Mouse (Mus musculus) heart, embryonic 15.5 days (tissue): ENCODE results near the gene Tcf7l1. TPM values are rescaled to one million over a fixed set of nuclear protein-coding genes. Genes with fewer than 3 reads are reported as not detected.

Experiments
- ATAC-seq: fragments of 200-750 bp; cut with Nextera tagmentation; replicated peaks from 2 replicates; pipeline ENCODE4 v1.8.0; 2017; ENCODE audit warnings: low read depth, moderate TSS enrichment; ENCODE audit not compliant: insufficient number of reproducible peaks, insufficient read depth, low FRiP score
- H3K27ac ChIP-seq: fragments of 300-500 bp; sonication (generic); 2 replicates; pipeline ENCODE4 v1.5.1; 2015; ENCODE audit warnings: mild to moderate bottlenecking, inconsistent platforms
- H3K27me3 ChIP-seq: fragments of 300-500 bp; sonication (generic); 2 replicates; pipeline ENCODE4 v1.6.1; 2015; ENCODE audit warnings: inconsistent platforms
- H3K36me3 ChIP-seq: fragments of 300-500 bp; sonication (generic); 2 replicates; pipeline ENCODE4 v1.6.1; 2015; ENCODE audit warnings: mild to moderate bottlenecking, inconsistent platforms
- H3K4me1 ChIP-seq: fragments of 300-500 bp; sonication (generic); replicated peaks from 2 replicates; pipeline ENCODE4 v1.6.1; 2015; ENCODE audit warnings: inconsistent platforms
- H3K4me2 ChIP-seq: fragments of 300-500 bp; sonication (generic); 2 replicates; pipeline ENCODE4 v1.6.1; 2015; ENCODE audit warnings: inconsistent platforms, mild to moderate bottlenecking, moderate library complexity
- H3K4me3 ChIP-seq: fragments of 300-500 bp; sonication (generic); 2 replicates; pipeline ENCODE4 v1.5.1; 2015; ENCODE audit warnings: mild to moderate bottlenecking, inconsistent platforms
- H3K9ac ChIP-seq: fragments of 300-500 bp; sonication (generic); 2 replicates; pipeline ENCODE4 v1.6.1; 2015; ENCODE audit warnings: mild to moderate bottlenecking, inconsistent platforms
- H3K9me3 ChIP-seq: fragments of 300-500 bp; sonication (generic); replicated peaks from 2 replicates; pipeline ENCODE4 v1.6.1; 2016; ENCODE audit warnings: inconsistent platforms
- WGBS: fragments of 180-500 bp; shearing (Covaris S2); methylation state at CpG from one replicate; pipeline ENCODE4 v1.1.7; 2015; ENCODE audit warnings: mixed read lengths; 5-methylcytosine and 5-hydroxymethylcytosine counted together
- polyA plus RNA-seq: library from polyadenylated mRNA; unstranded; fragments of >200 nt; fragmentation: Nextera tagmentation; extraction: Ambion mirVana; gene quantifications from 2 replicates; pipeline ENCODE4 v1.2.1, GENCODE M21; 2015

Tcf7l1 gene
- polyA plus RNA-seq, 1 experiment from 2014 or later = 12.6 TPM

- Histone ChIP-seq H3K9me3 (no peaks in the 10 kb centered on the region), H3K4me1 (peaks cover 6% of the 10 kb centered on the region), H3K9ac (no peak overlapping the region), H3K27me3 (no peaks in the 10 kb centered on the region), H3K36me3 (no peaks in the 10 kb centered on the region), H3K4me2 (no peak overlapping the region), H3K4me3 (no peak overlapping the region), H3K27ac (no peak overlapping the region)
- 59% methylated on average over 5 of the region's 5 CpGs for WGBS
- no peak for ATAC-seq
Measured at GRCm38 (mm10) chr6:72620920-72621319, 168.1 kb downstream of the Tcf7l1 start.

GRCm38 (mm10) chr6:72619734-72620532 is 169.1 kb downstream of the Tcf7l1 start:
- Histone ChIP-seq H3K9me3 (no peaks in the 10 kb centered on the region), H3K27me3 (no peaks in the 10 kb centered on the region), H3K4me3 (no peak overlapping the region), H3K36me3 (no peaks in the 10 kb centered on the region), H3K4me1 (peaks cover 16% of the 10 kb centered on the region), H3K27ac (peak overlapping the region; percentile 35), H3K4me2 (no peak overlapping the region), H3K9ac (no peak overlapping the region)
- WGBS = 35% methylated on average over 12 of the region's 12 CpGs
- ATAC-seq = no peak

GRCm38 (mm10) chr6:72616643-72617288 is 172.3 kb downstream of the Tcf7l1 start, which contains the start of gene Tgoln1:
Tgoln1 (minus strand) TSS chr6:72617000.
- Histone ChIP-seq H3K9ac (peak within 1 kb of the TSS; percentile 80), H3K27me3 (no peaks in the 10 kb centered on the region), H3K4me2 (peak within 1 kb of the TSS; percentile 88), H3K4me3 (peak within 1 kb of the TSS; percentile 87), H3K36me3 (peaks cover 5% of the 10 kb centered on the region), H3K4me1 (peaks cover 24% of the 10 kb centered on the region), H3K27ac (peak within 1 kb of the TSS; percentile 89), H3K9me3 (no peaks in the 10 kb centered on the region)
- ATAC-seq = peak; percentile 97
- WGBS = under 1% methylated on average over 41 of the region's 41 CpGs

GRCm38 (mm10) chr6:72615561-72616375 is 173.3 kb downstream of the Tcf7l1 start:
- peaks cover 24% of the 10 kb centered on the region for H3K4me1 ChIP-seq
- H3K27ac ChIP-seq = no peak overlapping the region; the same call in 1 of the 2 replicates
- H3K9ac ChIP-seq = peak overlapping the region; percentile 80
- no peak for ATAC-seq
- no peaks in the 10 kb centered on the region for H3K9me3 ChIP-seq
- peaks cover 15% of the 10 kb centered on the region for H3K36me3 ChIP-seq
- peak overlapping the region; percentile 87 for H3K4me3 ChIP-seq
- peak overlapping the region; percentile 88 for H3K4me2 ChIP-seq
- WGBS = 20% methylated on average over 25 of the region's 25 CpGs
- H3K27me3 ChIP-seq = no peaks in the 10 kb centered on the region

- peak overlapping the region; percentile 88 for H3K4me2 ChIP-seq
- H3K9me3 ChIP-seq = no peaks in the 10 kb centered on the region
- ATAC-seq = no peak
- peak overlapping the region; percentile 87 for H3K4me3 ChIP-seq
- H3K27ac ChIP-seq = no peak overlapping the region
- 53% methylated on average over 2 of the region's 2 CpGs for WGBS
- H3K9ac ChIP-seq = 0 out of 2 replicates have a peak overlapping the region, but pooled peaks have one; percentile 80
- no peaks in the 10 kb centered on the region for H3K27me3 ChIP-seq
- H3K4me1 ChIP-seq = peaks cover 24% of the 10 kb centered on the region
- H3K36me3 ChIP-seq = peaks cover 19% of the 10 kb centered on the region
Measured at GRCm38 (mm10) chr6:72615151-72615550, 173.9 kb downstream of the Tcf7l1 start.

GRCm38 (mm10) chr6:72610261-72610660 is 178.8 kb downstream of the Tcf7l1 start:
- Histone ChIP-seq H3K4me3 (no peak overlapping the region), H3K9ac (no peak overlapping the region), H3K27ac (no peak overlapping the region), H3K9me3 (no peaks in the 10 kb centered on the region), H3K4me2 (no peak overlapping the region), H3K4me1 (peaks cover 11% of the 10 kb centered on the region), H3K36me3 (peaks cover 57% of the 10 kb centered on the region), H3K27me3 (no peaks in the 10 kb centered on the region)
- 47% methylated on average over 4 of the region's 4 CpGs for WGBS
- ATAC-seq = no peak

- H3K27ac ChIP-seq = no peak overlapping the region
- H3K36me3 ChIP-seq = peaks cover 60% of the 10 kb centered on the region
- no peaks in the 10 kb centered on the region for H3K27me3 ChIP-seq
- no peaks in the 10 kb centered on the region for H3K4me1 ChIP-seq
- no peak overlapping the region for H3K9ac ChIP-seq
- no peak overlapping the region for H3K4me3 ChIP-seq
- no peaks in the 10 kb centered on the region for H3K9me3 ChIP-seq
- WGBS = 89% methylated on average over 4 of the region's 4 CpGs
- H3K4me2 ChIP-seq = no peak overlapping the region
- ATAC-seq = no peak
Measured at GRCm38 (mm10) chr6:72608662-72609184, 180.3 kb downstream of the Tcf7l1 start.

- peaks cover 57% of the 10 kb centered on the region for H3K36me3 ChIP-seq
- no peak overlapping the region for H3K9ac ChIP-seq
- H3K27ac ChIP-seq = no peak overlapping the region
- no peaks in the 10 kb centered on the region for H3K4me1 ChIP-seq
- no peaks in the 10 kb centered on the region for H3K9me3 ChIP-seq
- H3K4me3 ChIP-seq = no peak overlapping the region
- WGBS = 78% methylated on average over 5 of the region's 5 CpGs
- H3K27me3 ChIP-seq = no peaks in the 10 kb centered on the region
- ATAC-seq = no peak
- no peak overlapping the region for H3K4me2 ChIP-seq
Measured at GRCm38 (mm10) chr6:72607676-72608075, 181.4 kb downstream of the Tcf7l1 start.

GRCm38 (mm10) chr6:72607060-72607459 is 182.0 kb downstream of the Tcf7l1 start:
- H3K36me3 ChIP-seq = peaks cover 57% of the 10 kb centered on the region
- no peak overlapping the region for H3K4me2 ChIP-seq
- WGBS = 86% methylated on average over 4 of the region's 4 CpGs
- H3K27me3 ChIP-seq = no peaks in the 10 kb centered on the region
- no peak overlapping the region for H3K9ac ChIP-seq
- H3K27ac ChIP-seq = no peak overlapping the region
- no peaks in the 10 kb centered on the region for H3K9me3 ChIP-seq
- no peak for ATAC-seq
- no peaks in the 10 kb centered on the region for H3K4me1 ChIP-seq
- no peak overlapping the region for H3K4me3 ChIP-seq

- H3K9ac ChIP-seq = no peak overlapping the region
- H3K4me3 ChIP-seq = no peak overlapping the region
- peaks cover 4% of the 10 kb centered on the region for H3K4me1 ChIP-seq
- no peak for ATAC-seq
- no peak overlapping the region for H3K4me2 ChIP-seq
- H3K27ac ChIP-seq = no peak overlapping the region
- no peaks in the 10 kb centered on the region for H3K27me3 ChIP-seq
- H3K36me3 ChIP-seq = peaks cover 33% of the 10 kb centered on the region
- 77% methylated on average over 2 of the region's 2 CpGs for WGBS
- no peaks in the 10 kb centered on the region for H3K9me3 ChIP-seq
Measured at GRCm38 (mm10) chr6:72604066-72604465, 185.0 kb downstream of the Tcf7l1 start.

GRCm38 (mm10) chr6:72601732-72602131 is 187.3 kb downstream of the Tcf7l1 start:
- Histone ChIP-seq H3K4me2 (no peak overlapping the region), H3K9me3 (no peaks in the 10 kb centered on the region), H3K27me3 (no peaks in the 10 kb centered on the region), H3K4me3 (no peak overlapping the region), H3K27ac (no peak overlapping the region), H3K4me1 (peaks cover 19% of the 10 kb centered on the region), H3K9ac (no peak overlapping the region), H3K36me3 (peaks cover 15% of the 10 kb centered on the region)
- no peak for ATAC-seq
- WGBS = 42% methylated on average over 1 of the region's 1 CpGs
